Mouse (Mus musculus): Measurements from ENCODE around the gene Sh2d1a. TPM values are rescaled to one million over a fixed set of nuclear protein-coding genes. Genes with fewer than 3 reads are reported as not detected.

Sh2d1a gene
- polyA plus RNA-seq (2016; fragmentation: Nextera tagmentation; extraction: Ambion mirVana): 0.57 and 0.76 TPM in 2 replicates

DNA sequence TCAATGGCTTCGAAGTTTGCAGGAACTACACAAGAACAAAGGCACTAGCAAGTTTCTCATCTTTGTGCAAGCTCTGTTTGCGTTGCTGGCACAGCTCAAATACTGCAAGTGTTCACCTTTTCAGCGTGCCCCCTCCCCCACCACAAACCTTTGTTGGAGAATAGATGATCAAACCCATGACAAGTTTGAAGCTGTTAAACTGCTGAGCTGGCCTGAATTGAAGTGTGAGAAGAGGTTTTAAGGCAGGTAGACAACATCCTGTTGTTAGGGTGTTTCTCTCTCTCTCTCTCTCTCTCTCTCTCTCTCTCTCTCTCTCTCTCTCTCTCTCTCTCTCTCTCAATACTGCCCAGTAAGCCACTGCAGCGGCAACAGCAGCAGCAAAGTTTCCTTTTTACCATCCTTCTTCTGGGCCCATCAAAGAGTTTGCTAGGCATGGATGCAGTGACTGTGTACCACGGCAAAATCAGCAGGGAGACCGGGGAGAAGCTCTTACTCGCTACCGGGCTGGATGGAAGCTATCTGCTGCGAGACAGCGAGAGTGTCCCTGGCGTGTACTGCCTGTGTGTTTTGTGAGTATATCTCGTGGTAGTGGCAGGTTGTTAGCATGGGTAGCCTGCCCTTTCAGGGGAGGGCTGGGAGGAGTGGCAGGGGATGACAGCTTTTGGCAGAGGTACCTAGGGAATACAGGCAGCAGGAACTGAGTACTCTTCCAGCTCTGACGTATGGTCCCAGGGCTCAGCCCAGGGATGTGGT is at the start of gene Sh2d1a:
Gene Sh2d1a (plus strand): TSS at position 163 of the 753 bp plus-strand sequence.
- Histone ChIP-seq H3K4me2 (replicated peaks) (no peak within 1 kb of the TSS), H3K4me3 (no peak within 1 kb of the TSS), H3K9ac (no peak within 1 kb of the TSS), H3K27ac (no peak within 1 kb of the TSS), H3K4me1 (no peaks in the 10 kb centered on the region), H3K36me3 (no peaks in the 10 kb centered on the region), H3K27me3 (no peaks in the 10 kb centered on the region), H3K9me3 (replicated peaks) (no peaks in the 10 kb centered on the region)
- WGBS: 73% methylated on average over 13 of the region's 13 CpGs
- ATAC-seq (ENCODE audit: low FRiP score): no peak

DNA sequence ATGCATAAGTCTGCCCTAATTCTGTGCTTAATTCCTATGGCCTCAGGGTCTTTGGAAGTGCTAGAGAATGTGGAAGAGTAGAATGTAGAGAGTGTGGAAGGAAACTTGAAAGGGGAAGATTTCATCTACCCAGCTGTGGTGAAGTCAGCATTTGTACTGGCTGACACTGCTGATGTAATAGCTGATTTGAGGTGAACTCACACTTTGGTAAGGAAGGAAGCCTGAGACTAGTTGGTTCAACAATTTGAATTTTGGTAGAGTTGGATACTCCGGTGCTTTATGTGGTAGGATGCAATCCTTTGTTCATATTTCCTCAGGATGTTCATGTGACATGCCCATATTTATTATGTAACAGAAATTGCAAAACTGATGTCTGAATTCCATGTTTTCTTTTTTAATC is 49.3 kb upstream of the Sh2d1a start:
- H3K9ac ChIP-seq: no peak overlapping the region
- H3K27me3 ChIP-seq: no peaks in the 10 kb centered on the region
- H3K9me3 ChIP-seq (replicated peaks): no peaks in the 10 kb centered on the region
- no peak overlapping the region for H3K4me3 ChIP-seq
- no peaks in the 10 kb centered on the region for H3K36me3 ChIP-seq
- H3K4me2 ChIP-seq (replicated peaks): no peak overlapping the region
- no peak for ATAC-seq (ENCODE audit: low FRiP score)
- no peak overlapping the region for H3K27ac ChIP-seq
- WGBS: 96% methylated on average over 1 of the region's 1 CpGs
- no peaks in the 10 kb centered on the region for H3K4me1 ChIP-seq

DNA sequence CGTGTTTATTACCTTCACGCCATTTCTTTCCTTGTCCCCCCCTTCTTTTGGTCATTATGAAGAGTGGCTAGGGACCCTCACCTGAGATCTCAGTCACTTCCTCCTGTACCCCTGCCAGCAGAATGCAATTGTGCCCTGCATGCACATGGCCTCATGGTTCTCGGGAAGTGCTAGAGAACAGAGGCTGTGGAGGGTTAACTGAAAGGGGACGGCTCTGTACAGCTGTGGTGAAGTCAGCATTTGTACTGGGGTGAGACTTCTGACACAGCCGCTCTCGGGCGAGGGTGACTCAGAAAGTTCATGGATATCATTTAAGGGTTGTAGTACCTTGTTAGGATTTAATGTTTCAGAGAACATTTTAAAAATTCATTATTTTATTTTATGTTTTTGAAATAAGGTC is 47.7 kb upstream of the Sh2d1a start:
- Histone ChIP-seq H3K4me2 (replicated peaks) (no peak overlapping the region), H3K9ac (no peak overlapping the region), H3K27me3 (no peaks in the 10 kb centered on the region), H3K4me1 (no peaks in the 10 kb centered on the region), H3K9me3 (replicated peaks) (no peaks in the 10 kb centered on the region), H3K36me3 (no peaks in the 10 kb centered on the region), H3K27ac (no peak overlapping the region), H3K4me3 (no peak overlapping the region)
- WGBS: 74% methylated on average over 7 of the region's 7 CpGs
- ATAC-seq (ENCODE audit: low FRiP score): no peak

DNA sequence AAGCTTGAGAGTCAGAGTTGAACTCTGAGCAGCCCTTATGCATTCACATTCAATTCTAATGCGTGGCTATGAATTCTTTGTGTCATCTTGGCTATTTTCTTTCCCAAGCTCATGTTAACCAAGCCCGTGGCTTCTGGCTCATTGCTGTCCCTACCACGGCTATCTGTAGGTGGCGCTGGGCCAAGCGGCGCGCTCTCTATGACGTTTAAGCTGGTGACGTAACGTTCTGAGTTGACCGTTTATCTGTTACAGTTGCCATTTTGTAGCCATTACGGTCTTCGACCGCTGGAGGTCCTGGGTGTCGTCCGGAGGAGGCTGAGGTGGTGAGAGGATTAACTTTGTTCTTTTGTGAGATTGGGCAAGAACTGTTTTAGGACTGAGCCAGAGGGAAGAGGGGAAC is 12.8 kb upstream of the Sh2d1a start, which contains the start of gene Tex13c2:
Gene Tex13c2 (plus strand): TSS at position 246 of the 400 bp plus-strand sequence.
- H3K9ac ChIP-seq: no peak within 1 kb of the TSS
- H3K4me1 ChIP-seq: no peaks in the 10 kb centered on the region
- 91% methylated on average over 16 of the region's 16 CpGs for WGBS
- no peak for ATAC-seq (ENCODE audit: low FRiP score)
- H3K4me2 ChIP-seq (replicated peaks): no peak within 1 kb of the TSS
- no peaks in the 10 kb centered on the region for H3K36me3 ChIP-seq
- no peaks in the 10 kb centered on the region for H3K27me3 ChIP-seq
- H3K9me3 ChIP-seq (replicated peaks): no peaks in the 10 kb centered on the region
- no peak within 1 kb of the TSS for H3K4me3 ChIP-seq
- H3K27ac ChIP-seq: no peak within 1 kb of the TSS

DNA sequence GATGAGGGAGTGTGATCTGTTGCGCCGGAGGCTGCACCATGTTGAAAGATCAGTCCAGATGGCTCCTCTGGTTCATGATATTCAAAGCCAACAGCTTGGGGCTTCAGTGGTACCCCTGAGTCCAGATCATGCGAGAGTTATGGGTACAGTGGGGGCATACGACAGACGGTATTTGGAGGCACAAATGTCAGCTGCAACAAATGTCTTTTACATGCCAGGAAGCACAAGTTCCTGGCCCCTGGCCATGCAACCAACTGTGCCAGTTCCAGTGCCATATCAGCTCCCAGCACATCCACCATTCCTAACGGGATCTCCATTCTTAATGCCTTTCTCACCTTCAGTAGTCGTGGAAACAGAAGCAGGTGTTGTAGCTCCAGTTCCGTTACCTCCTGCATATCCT is 11.9 kb upstream of the Sh2d1a start:
- H3K4me1 ChIP-seq: no peaks in the 10 kb centered on the region
- H3K4me3 ChIP-seq: no peak overlapping the region
- no peaks in the 10 kb centered on the region for H3K9me3 ChIP-seq (replicated peaks)
- H3K9ac ChIP-seq: no peak overlapping the region
- no peak overlapping the region for H3K27ac ChIP-seq
- H3K4me2 ChIP-seq (replicated peaks): no peak overlapping the region
- H3K27me3 ChIP-seq: no peaks in the 10 kb centered on the region
- 92% methylated on average over 8 of the region's 8 CpGs for WGBS
- no peak for ATAC-seq (ENCODE audit: low FRiP score)
- no peaks in the 10 kb centered on the region for H3K36me3 ChIP-seq

DNA sequence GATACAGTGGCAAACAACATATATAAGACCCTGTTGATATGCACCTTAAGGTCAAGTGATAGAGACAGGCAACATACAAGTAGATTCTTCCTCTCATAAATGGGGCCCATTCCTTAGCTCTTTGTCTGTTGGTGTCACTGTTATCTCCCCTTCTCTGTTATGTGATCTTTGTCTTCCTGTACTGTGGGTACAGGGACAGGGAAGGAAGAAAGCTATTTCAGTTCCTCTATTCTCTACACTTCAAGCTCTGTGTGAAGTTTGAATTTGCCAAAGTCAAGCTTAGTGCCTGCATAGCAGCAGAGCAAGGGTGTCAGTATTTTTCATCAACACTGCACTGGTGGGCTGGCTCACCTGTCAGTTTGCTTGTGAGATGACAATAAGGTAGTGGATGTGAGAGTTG is 1.7 kb upstream of the Sh2d1a start:
- no peaks in the 10 kb centered on the region for H3K4me1 ChIP-seq
- no peaks in the 10 kb centered on the region for H3K27me3 ChIP-seq
- H3K27ac ChIP-seq: no peak overlapping the region
- H3K9me3 ChIP-seq (replicated peaks): no peaks in the 10 kb centered on the region
- no peak for ATAC-seq (ENCODE audit: low FRiP score)
- H3K4me2 ChIP-seq (replicated peaks): no peak overlapping the region
- no peaks in the 10 kb centered on the region for H3K36me3 ChIP-seq
- no peak overlapping the region for H3K4me3 ChIP-seq
- H3K9ac ChIP-seq: no peak overlapping the region

DNA sequence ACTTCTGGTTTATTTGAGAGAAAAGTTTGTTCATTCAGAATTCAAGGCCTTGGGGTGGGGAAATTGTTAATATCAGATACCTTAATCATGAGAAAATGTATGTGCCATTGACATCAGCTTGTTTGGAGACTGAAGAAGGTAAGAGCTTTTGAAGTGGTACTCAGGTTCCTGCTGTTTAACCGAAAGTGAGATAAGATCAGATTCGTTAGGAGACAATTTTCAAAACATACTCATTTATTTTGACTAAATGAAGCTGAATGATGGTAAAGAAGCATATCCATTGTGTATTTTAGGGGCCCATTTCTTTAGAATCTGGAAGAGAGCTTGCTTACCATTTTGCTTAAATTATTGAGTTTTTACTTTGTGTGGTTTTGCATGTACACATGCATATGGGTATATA is 8.9 kb downstream of the Sh2d1a start:
- ATAC-seq (ENCODE audit: low FRiP score): no peak
- Histone ChIP-seq H3K4me3 (no peak overlapping the region), H3K27ac (no peak overlapping the region), H3K36me3 (no peaks in the 10 kb centered on the region), H3K4me2 (replicated peaks) (no peak overlapping the region), H3K4me1 (no peaks in the 10 kb centered on the region), H3K27me3 (no peaks in the 10 kb centered on the region), H3K9ac (no peak overlapping the region), H3K9me3 (replicated peaks) (no peaks in the 10 kb centered on the region)
- WGBS: 90% methylated on average over 2 of the region's 2 CpGs

DNA sequence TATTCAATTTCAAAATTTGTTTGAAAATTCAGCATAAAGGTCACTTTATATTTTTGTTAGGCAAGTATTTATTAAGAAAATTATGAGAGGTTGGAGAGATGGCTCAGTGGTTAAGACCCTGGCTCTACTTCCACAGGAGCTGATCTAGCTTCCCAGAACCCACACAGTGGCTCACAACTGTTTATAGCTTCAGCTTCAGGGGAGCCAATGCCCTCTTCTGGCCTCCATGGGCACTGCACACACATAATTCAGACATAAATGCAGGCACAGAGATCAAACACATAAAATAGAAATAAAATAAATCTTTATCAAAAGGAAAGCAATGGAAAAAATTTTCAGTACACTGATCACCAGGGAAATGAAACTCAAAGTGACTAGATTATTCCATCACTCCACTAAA is 10.3 kb downstream of the Sh2d1a start:
- Histone ChIP-seq H3K27me3 (no peaks in the 10 kb centered on the region), H3K9me3 (replicated peaks) (no peaks in the 10 kb centered on the region), H3K4me2 (replicated peaks) (no peak overlapping the region), H3K9ac (no peak overlapping the region), H3K4me1 (no peaks in the 10 kb centered on the region), H3K36me3 (no peaks in the 10 kb centered on the region), H3K27ac (no peak overlapping the region), H3K4me3 (no peak overlapping the region)
- no peak for ATAC-seq (ENCODE audit: low FRiP score)

DNA sequence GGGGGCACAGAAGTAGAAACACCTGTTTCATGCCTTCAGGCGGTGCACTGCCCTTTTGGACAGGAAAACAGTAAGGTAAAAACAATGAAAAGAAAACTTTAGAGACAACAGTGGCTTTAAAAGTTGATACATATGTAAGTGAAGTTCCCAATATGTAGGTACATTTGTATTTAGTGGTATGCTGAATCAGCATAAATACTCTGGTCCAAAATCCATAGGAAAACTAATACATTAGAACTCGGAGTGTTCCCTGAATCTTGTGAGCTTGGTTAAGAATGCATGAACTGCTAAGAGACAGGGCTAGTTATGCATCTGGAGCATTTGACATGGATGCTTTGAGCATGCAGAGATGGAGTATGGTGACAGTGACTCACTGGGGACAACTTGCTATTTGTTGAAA is 20.6 kb downstream of the Sh2d1a start:
- Histone ChIP-seq H3K4me3 (no peak overlapping the region), H3K9ac (no peak overlapping the region), H3K4me1 (no peaks in the 10 kb centered on the region), H3K4me2 (replicated peaks) (no peak overlapping the region), H3K9me3 (replicated peaks) (no peaks in the 10 kb centered on the region), H3K27ac (no peak overlapping the region), H3K36me3 (no peaks in the 10 kb centered on the region), H3K27me3 (no peaks in the 10 kb centered on the region)
- ATAC-seq (ENCODE audit: low FRiP score): no peak
- WGBS: 83% methylated on average over 2 of the region's 2 CpGs

DNA sequence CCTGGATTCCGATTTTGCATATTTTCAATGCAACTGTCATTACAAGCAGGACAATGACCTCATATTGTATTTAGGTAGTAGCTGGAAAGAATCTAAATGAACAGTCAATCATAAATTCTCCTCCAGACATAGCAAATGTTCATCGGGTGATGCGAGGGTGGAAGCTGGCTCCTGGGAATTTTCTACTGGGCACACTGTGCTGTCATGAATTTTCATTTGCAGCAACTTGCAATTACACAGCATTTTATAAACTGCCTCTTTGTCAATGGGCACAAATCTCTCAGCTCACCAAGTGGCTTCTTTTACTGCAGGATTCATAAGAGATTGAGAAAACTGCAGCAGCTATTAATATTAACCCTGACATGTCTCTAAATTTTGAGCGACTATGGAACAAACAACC is 28.4 kb downstream of the Sh2d1a start:
- Histone ChIP-seq H3K9ac (no peak overlapping the region), H3K4me3 (no peak overlapping the region), H3K27ac (no peak overlapping the region), H3K4me1 (no peaks in the 10 kb centered on the region), H3K27me3 (no peaks in the 10 kb centered on the region), H3K36me3 (no peaks in the 10 kb centered on the region), H3K4me2 (replicated peaks) (no peak overlapping the region), H3K9me3 (replicated peaks) (no peaks in the 10 kb centered on the region)
- no peak for ATAC-seq (ENCODE audit: low FRiP score)
- WGBS: 63% methylated on average over 4 of the region's 4 CpGs

DNA sequence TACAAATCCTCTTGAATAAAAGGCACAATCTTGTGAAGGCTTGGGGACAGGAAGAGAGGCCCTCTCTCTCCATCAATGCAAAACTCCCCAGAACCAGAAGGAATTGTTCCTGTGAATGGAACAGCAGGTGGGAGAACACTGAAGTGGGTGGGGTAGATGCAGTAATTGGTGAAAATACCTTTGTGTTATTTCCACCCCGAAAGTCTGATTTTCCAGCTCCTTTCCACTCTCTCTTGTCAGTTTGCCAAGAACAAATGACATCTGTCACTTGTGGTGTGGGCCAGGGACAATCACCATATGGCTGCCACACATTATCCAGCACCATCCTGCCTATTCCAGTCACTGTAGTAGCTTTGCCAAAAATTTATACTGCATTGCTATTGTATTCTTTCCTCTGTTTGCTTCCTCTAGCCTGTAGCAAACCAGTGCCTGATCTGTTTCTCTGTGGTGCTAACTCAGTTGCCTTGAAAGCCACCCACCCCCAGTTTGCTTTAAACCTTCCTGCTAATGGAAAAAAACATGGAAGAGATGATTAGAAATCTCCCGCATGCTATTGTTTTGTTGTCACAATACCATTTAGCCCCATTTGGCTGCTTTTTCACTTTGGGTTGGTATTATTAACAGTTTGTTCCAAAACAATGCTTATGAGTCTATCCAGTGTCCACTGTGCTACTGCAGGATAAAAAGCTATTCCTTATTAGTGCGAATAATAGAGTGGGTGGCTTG is 37.9 kb downstream of the Sh2d1a start:
- Histone ChIP-seq H3K27me3 (no peaks in the 10 kb centered on the region), H3K36me3 (no peaks in the 10 kb centered on the region), H3K27ac (no peak overlapping the region), H3K9me3 (replicated peaks) (no peaks in the 10 kb centered on the region), H3K4me2 (replicated peaks) (peak overlapping the region; percentile 30; the same call in 1 of the 2 replicates), H3K4me3 (no peak overlapping the region), H3K9ac (no peak overlapping the region), H3K4me1 (no peaks in the 10 kb centered on the region)
- ATAC-seq (ENCODE audit: low FRiP score): peak; percentile 54; the same call in 1 of the 2 replicates
- 31% methylated on average over 3 of the region's 3 CpGs for WGBS

DNA sequence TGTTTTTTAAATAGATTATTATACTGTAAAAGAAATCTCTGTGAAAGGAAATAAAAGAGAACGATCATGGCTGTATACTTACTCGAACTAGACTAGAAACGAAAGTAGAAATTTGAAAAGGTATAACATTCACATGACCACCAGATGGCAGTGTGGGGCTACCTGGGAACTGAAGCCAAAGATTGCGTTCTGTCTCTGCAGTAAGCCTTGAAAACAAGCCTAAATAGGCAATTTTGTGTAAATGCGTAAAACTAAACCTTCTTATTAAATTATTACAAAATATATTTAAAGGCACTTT is 38.5 kb downstream of the Sh2d1a start:
- peak overlapping the region; percentile 30; the same call in 1 of the 2 replicates for H3K4me2 ChIP-seq (replicated peaks)
- no peaks in the 10 kb centered on the region for H3K36me3 ChIP-seq
- no peak overlapping the region for H3K27ac ChIP-seq
- H3K9ac ChIP-seq: no peak overlapping the region
- no peaks in the 10 kb centered on the region for H3K9me3 ChIP-seq (replicated peaks)
- H3K4me1 ChIP-seq: no peaks in the 10 kb centered on the region
- WGBS: 39% methylated on average over 5 of the region's 5 CpGs
- H3K27me3 ChIP-seq: no peaks in the 10 kb centered on the region
- ATAC-seq (ENCODE audit: low FRiP score): no peak; the same call in 1 of the 2 replicates
- H3K4me3 ChIP-seq: no peak overlapping the region

DNA sequence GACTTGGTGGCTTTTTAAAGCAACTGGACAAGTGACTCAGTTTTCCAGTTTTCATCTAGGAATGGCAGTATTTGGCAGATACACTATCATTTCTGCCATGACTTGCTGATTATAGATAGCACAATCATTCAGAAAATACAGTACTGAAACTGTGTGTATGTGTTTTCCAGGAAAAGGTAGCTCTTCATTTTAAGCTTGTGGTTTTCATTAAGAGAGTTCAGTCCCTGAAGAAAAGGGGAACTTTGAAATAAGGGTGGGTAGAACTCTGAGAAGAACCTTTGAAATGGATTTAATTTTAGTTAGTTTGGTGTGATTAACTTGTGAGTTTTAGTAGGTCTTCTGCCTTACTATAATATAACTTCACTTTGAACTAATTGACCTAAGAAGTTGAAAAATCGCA is 42.8 kb downstream of the Sh2d1a start:
- Histone ChIP-seq H3K4me3 (no peak overlapping the region), H3K27ac (no peak overlapping the region), H3K27me3 (no peaks in the 10 kb centered on the region), H3K9me3 (replicated peaks) (no peaks in the 10 kb centered on the region), H3K36me3 (no peaks in the 10 kb centered on the region), H3K4me2 (replicated peaks) (no peak overlapping the region), H3K9ac (no peak overlapping the region), H3K4me1 (no peaks in the 10 kb centered on the region)
- WGBS: 79% methylated on average over 1 of the region's 1 CpGs
- ATAC-seq (ENCODE audit: low FRiP score): no peak

Data from hindbrain, embryonic 12.5 days (tissue).